Mouse (Mus musculus) spleen, adult 2 months (tissue): ENCODE data around the gene Jarid2.

Experiments
- CTCF ChIP-seq: fragments of 200-500 bp; IDR thresholded peaks from 2 replicates; pipeline ENCODE4 v1.5.1; 2011; ENCODE audit warnings: mild to moderate bottlenecking, inconsistent platforms; ENCODE audit not compliant: insufficient read depth, insufficient read length, insufficient replicate concordance; ENCODE audit errors: extremely low read depth
- POLR2A ChIP-seq: fragments of 200-500 bp; IDR thresholded peaks from 2 replicates; pipeline ENCODE4 v1.6.1; 2011; ENCODE audit warnings: low read depth, low read length, inconsistent platforms

DNA sequence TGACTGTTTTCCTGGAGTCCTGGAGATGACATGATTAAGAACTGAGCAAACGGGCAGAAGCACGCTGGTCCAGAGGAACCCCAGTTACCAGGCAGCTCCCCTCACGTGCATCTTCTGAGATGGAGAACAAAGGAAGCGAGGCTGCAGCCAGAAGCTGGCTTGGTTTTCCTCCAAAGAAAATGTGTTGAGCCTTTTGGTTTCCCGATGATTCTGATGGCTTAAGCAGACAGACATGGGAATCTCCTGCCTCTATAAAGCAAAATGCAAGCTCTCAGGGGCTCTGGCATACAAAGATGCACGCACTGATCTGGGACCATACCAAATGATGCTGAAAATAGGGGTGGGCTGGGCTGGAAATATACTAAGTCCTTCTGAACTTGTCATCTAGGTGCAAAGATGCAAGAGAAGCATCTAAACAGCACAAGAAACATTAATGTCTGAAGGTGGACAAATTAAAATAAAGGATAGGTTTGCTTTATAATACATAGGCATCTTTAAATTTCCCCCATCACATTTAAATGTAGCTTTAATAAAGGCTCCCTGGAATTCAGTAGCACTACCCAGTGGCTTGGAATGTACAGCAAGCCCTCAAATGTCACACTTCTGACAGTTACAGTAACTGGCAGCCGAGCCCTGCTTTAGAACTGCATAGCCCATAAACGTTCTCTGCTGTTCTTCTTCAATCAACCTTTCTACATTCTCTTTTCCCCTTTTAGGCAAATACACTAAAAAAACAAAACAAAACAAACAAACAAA, 217.8 kb downstream of the Jarid2 start:
- TF ChIP-seq CTCF (no peak), POLR2A (no peak)
